ENCODE assay signal across 8 mouse cellular contexts in the genomic region with DNA sequence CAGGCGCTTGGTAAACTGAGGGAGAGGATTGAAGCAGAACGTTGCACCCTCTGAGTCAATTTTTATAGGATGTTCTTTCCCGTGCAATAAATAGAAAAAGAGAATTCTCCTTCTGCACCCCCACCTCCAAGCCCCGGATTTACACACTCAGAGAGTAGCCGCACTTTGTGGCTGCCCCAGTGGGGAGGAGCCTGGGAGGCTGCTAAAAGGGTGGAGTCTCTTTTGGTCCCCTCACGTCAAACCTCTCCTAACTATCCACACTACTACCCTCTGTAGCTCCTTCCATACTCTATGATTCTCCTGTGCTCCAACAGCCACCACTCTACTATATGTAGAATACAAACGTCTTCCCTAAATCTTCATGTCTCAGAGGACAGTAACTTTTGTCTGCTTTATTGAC. TPM values are rescaled to one million over a fixed set of nuclear protein-coding genes. Genes with fewer than 3 reads are reported as not detected.
A peak's percentile ranks its signal among the peaks of the same experiment; 100 is the strongest.
DNase-seq lines count a peak whose midpoint lies in the region; ATAC-seq lines count a peak whose summit lies in the region.

No protein-coding gene starts in this region.

- no peaks in the 10 kb centered on the region for H3K27me3 ChIP-seq in heart, embryonic 11.5 days (ENCODE audit: control insufficient read depth, insufficient read depth, low read length)
- no peaks in the 10 kb centered on the region for H3K27me3 ChIP-seq in hindbrain, embryonic 10.5 days (ENCODE audit: insufficient read depth, poor library complexity, severe bottlenecking)

- H3K4me3 ChIP-seq in heart, embryonic 11.5 days (ENCODE audit: low read depth, low read length) = peak overlapping the region; percentile 56
- peak overlapping the region; percentile 61 for H3K4me3 ChIP-seq in hindbrain, embryonic 10.5 days

- DNase-seq in heart, adult 18-20 months = no peak
- DNase-seq in NIH3T3 (ENCODE audit: low read depth) = peak; percentile 28
- DNase-seq in hindbrain, embryonic 10.5 days (ENCODE audit: low spot score) = no peak
- DNase-seq in adrenal gland, postnatal 36 days = no peak
- DNase-seq in gastrocnemius, postnatal 36 days = no peak
- DNase-seq in lung, postnatal 4 days = no peak

- H3K36me3 ChIP-seq in heart, embryonic 11.5 days (ENCODE audit: control insufficient read depth, insufficient read depth, low read length) = no peaks in the 10 kb centered on the region
- H3K36me3 ChIP-seq in hindbrain, embryonic 10.5 days = no peaks in the 10 kb centered on the region

- peaks cover 7% of the 10 kb centered on the region for H3K4me1 ChIP-seq in heart, embryonic 11.5 days (ENCODE audit: control insufficient read depth, insufficient read depth, low read length)
- H3K4me1 ChIP-seq in hindbrain, embryonic 10.5 days (replicated peaks) = peaks cover 19% of the 10 kb centered on the region

- H3K9ac ChIP-seq in heart, embryonic 11.5 days (ENCODE audit: low read depth, low read length) = peak overlapping the region; percentile 68; the same call in 1 of the 2 replicates

- no peaks in the 10 kb centered on the region for H3K9me3 ChIP-seq in heart, embryonic 11.5 days (replicated peaks; ENCODE audit: control insufficient read depth, low read length)
- H3K9me3 ChIP-seq in hindbrain, embryonic 10.5 days = no peaks in the 10 kb centered on the region

- 24% methylated on average over 7 of the region's 7 CpGs for WGBS in heart, embryonic 11.5 days (ENCODE audit: insufficient replicate concordance)
- 25% methylated on average over 7 of the region's 7 CpGs for WGBS in hindbrain, embryonic 10.5 days

- no peak overlapping the region for H3K27ac ChIP-seq in heart, embryonic 11.5 days (ENCODE audit: low read depth, low read length)
- peak overlapping the region; percentile 89 for H3K27ac ChIP-seq in hindbrain, embryonic 10.5 days

- intact Hi-C loops in gastrocnemius, postnatal 36 days (cut with DNase I) = no loop called here

- H3K4me2 ChIP-seq in heart, embryonic 11.5 days = peak overlapping the region; percentile 68

- ATAC-seq in heart, embryonic 11.5 days (replicated peaks; ENCODE audit: insufficient number of reproducible peaks, low FRiP score, low TSS enrichment) = no peak; the same call in 1 of the 2 replicates
- ATAC-seq in megakaryocyte-erythroid progenitor cell, adult 5-6 weeks (replicated peaks; ENCODE audit: low FRiP score, low TSS enrichment, poor library complexity, severe bottlenecking) = peak; percentile 62; the same call in 1 of the 2 replicates

RNA-seq across cellular contexts. Expression of gene Gsdme, which starts 1.4 kb away (rescaled TPM):
- polyA plus RNA-seq in heart, embryonic 11.5 days (2014; fragmentation: Nextera tagmentation; extraction: Ambion mirVana) = 29.0 and 32.4 TPM in 2 replicates
- total RNA-seq in heart, adult 18-20 months (2021) = under 1 TPM; 0.30 to 0.44 TPM
- 41.7 and 47.0 TPM in 2 replicates for polyA plus RNA-seq in hindbrain, embryonic 10.5 days (2016; fragmentation: Nextera tagmentation; extraction: Ambion mirVana)
- 0.94 and 2.5 TPM in 2 replicates for total RNA-seq in megakaryocyte-erythroid progenitor cell, adult 5-6 weeks (2014; fragmentation: Nextera tagmentation)
- total RNA-seq in megakaryocyte-erythroid progenitor cell, adult 5-6 weeks (2017) = 1.8 and 2.5 TPM in 2 replicates
- 1 to 10 TPM; 1.6 to 2.4 TPM for total RNA-seq in adrenal gland, postnatal 36 days (2021)
- under 1 TPM; 0.48 to 0.62 TPM for total RNA-seq in gastrocnemius, postnatal 36 days (2021)
